Mouse (Mus musculus): Measurements from ENCODE around the gene Mamdc2. TPM values are rescaled to one million over a fixed set of nuclear protein-coding genes. Genes with fewer than 3 reads are reported as not detected.
A peak's percentile ranks its signal among the peaks of the same experiment; 100 is the strongest.

Mamdc2 gene
- total and polyA plus RNA-seq, 2 experiments from 2014 or later: 3.2 to 4.0 TPM

DNA sequence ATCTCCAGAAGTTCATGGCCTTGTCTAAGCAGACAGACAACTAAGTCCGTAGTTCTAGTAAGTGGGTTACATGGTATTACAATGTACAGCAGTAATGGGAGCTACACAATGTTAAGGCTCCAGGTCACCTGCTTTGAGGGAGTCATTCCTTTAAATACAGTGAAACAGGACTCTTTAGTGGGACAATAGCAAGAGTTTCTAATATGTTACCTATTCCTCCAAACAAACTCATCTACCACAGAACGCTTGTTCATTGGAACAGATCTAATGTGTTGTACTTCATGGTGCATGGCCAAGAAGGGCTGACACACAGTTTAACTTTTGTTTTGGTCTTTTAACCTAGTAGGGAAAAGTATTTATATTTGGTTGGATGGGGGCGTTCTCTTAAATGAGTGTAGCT is 105.5 kb downstream of the Mamdc2 start:
- Histone ChIP-seq H3K9ac (replicated peaks; ENCODE audit: low read length) (no peak overlapping the region), H3K27me3 (ENCODE audit: insufficient read depth, low read length) (no peaks in the 10 kb centered on the region), H3K36me3 (ENCODE audit: insufficient read depth, low read length) (no peaks in the 10 kb centered on the region), H3K27ac (no peak overlapping the region), H3K4me2 (ENCODE audit: low read depth, low read length) (no peak overlapping the region), H3K4me1 (ENCODE audit: insufficient read depth, low read length) (no peaks in the 10 kb centered on the region), H3K4me3 (ENCODE audit: low read length) (no peak overlapping the region), H3K9me3 (ENCODE audit: low read length) (no peaks in the 10 kb centered on the region)
- ATAC-seq (no peak), DNase-seq (ENCODE audit: low spot score) (no peak)
- 89% methylated on average over 3 of the region's 3 CpGs for WGBS
- no peak for TF ChIP-seq CTCF (IDR thresholded peaks at IDR 0.05; ENCODE audit: low read depth)

GRCm38 (mm10) chr19:23332883-23333282 is 115.4 kb downstream of the Mamdc2 start:
- no peak for TF ChIP-seq CTCF (IDR thresholded peaks at IDR 0.05; ENCODE audit: low read depth)
- Histone ChIP-seq H3K9me3 (ENCODE audit: low read length) (no peaks in the 10 kb centered on the region), H3K4me1 (ENCODE audit: insufficient read depth, low read length) (no peaks in the 10 kb centered on the region), H3K4me2 (ENCODE audit: low read depth, low read length) (no peak overlapping the region), H3K27me3 (ENCODE audit: insufficient read depth, low read length) (no peaks in the 10 kb centered on the region), H3K36me3 (ENCODE audit: insufficient read depth, low read length) (no peaks in the 10 kb centered on the region), H3K27ac (no peak overlapping the region), H3K9ac (replicated peaks; ENCODE audit: low read length) (no peak overlapping the region), H3K4me3 (ENCODE audit: low read length) (no peak overlapping the region)
- DNase-seq (ENCODE audit: low spot score): no peak
- ATAC-seq: no peak
- WGBS: 98% methylated on average over 1 of the region's 1 CpGs

DNA sequence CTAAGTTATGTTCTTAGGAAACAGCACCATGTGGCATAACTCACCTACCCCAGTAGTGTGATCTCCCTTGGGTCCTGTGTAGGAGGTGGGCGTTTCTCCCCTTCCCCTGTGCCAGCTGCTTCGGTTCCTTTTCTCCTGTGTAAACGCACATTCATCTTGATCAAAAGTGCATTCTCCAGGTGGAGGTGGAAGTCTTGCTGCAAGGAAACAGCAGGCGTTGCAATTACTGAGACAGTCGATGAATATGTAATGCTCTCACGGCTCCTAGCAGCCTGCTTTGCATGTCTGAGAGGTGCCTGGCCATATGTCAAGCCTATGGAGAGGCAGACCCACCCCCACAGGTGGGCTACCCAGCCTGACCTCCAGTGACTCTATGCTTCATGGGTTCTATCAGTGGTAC is 117.4 kb downstream of the Mamdc2 start:
- DNase-seq (ENCODE audit: low spot score): peak; percentile 6
- 43% methylated on average over 6 of the region's 6 CpGs for WGBS

GRCm38 (mm10) chr19:23329346-23329745 is 118.9 kb downstream of the Mamdc2 start:
- no peak overlapping the region for H3K4me2 ChIP-seq (ENCODE audit: low read depth, low read length)

More for the DNA sequence above, 117.4 kb downstream of the Mamdc2 start:
- Histone ChIP-seq H3K4me3 (ENCODE audit: low read length) (no peak overlapping the region), H3K9ac (replicated peaks; ENCODE audit: low read length) (no peak overlapping the region), H3K4me1 (ENCODE audit: insufficient read depth, low read length) (no peaks in the 10 kb centered on the region), H3K27me3 (ENCODE audit: insufficient read depth, low read length) (no peaks in the 10 kb centered on the region), H3K4me2 (ENCODE audit: low read depth, low read length) (no peak overlapping the region), H3K27ac (no peak overlapping the region), H3K9me3 (ENCODE audit: low read length) (no peaks in the 10 kb centered on the region), H3K36me3 (ENCODE audit: insufficient read depth, low read length) (no peaks in the 10 kb centered on the region)
- no peak for TF ChIP-seq CTCF (IDR thresholded peaks at IDR 0.05; ENCODE audit: low read depth)
- ATAC-seq: no peak

GRCm38 (mm10) chr19:23327056-23327640 is 121.1 kb downstream of the Mamdc2 start:
- no peaks in the 10 kb centered on the region for H3K36me3 ChIP-seq (ENCODE audit: insufficient read depth, low read length)
- no peak overlapping the region for H3K4me3 ChIP-seq (ENCODE audit: low read length)
- ATAC-seq (no peak), DNase-seq (ENCODE audit: low spot score) (no peak)
- WGBS: 94% methylated on average over 3 of the region's 3 CpGs
- H3K27me3 ChIP-seq (ENCODE audit: insufficient read depth, low read length): no peaks in the 10 kb centered on the region
- H3K4me1 ChIP-seq (ENCODE audit: insufficient read depth, low read length): no peaks in the 10 kb centered on the region
- H3K4me2 ChIP-seq (ENCODE audit: low read depth, low read length): no peak overlapping the region
- no peaks in the 10 kb centered on the region for H3K9me3 ChIP-seq (ENCODE audit: low read length)
- TF ChIP-seq CTCF (IDR thresholded peaks at IDR 0.05; ENCODE audit: low read depth): no peak
- no peak overlapping the region for H3K27ac ChIP-seq
- H3K9ac ChIP-seq (replicated peaks; ENCODE audit: low read length): no peak overlapping the region

More at GRCm38 (mm10) chr19:23329346-23329745, 118.9 kb downstream of the Mamdc2 start:
- H3K4me1 ChIP-seq (ENCODE audit: insufficient read depth, low read length): no peaks in the 10 kb centered on the region
- no peaks in the 10 kb centered on the region for H3K27me3 ChIP-seq (ENCODE audit: insufficient read depth, low read length)
- ATAC-seq (no peak), DNase-seq (ENCODE audit: low spot score) (no peak)
- no peaks in the 10 kb centered on the region for H3K36me3 ChIP-seq (ENCODE audit: insufficient read depth, low read length)
- no peaks in the 10 kb centered on the region for H3K9me3 ChIP-seq (ENCODE audit: low read length)
- no peak overlapping the region for H3K4me3 ChIP-seq (ENCODE audit: low read length)
- no peak overlapping the region for H3K27ac ChIP-seq
- TF ChIP-seq CTCF (IDR thresholded peaks at IDR 0.05; ENCODE audit: low read depth): no peak
- H3K9ac ChIP-seq (replicated peaks; ENCODE audit: low read length): no peak overlapping the region
- WGBS: 95% methylated on average over 2 of the region's 2 CpGs

- ATAC-seq: no peak
- no peak overlapping the region for H3K27ac ChIP-seq
- H3K4me2 ChIP-seq (ENCODE audit: low read depth, low read length): no peak overlapping the region
- no peak for TF ChIP-seq CTCF (IDR thresholded peaks at IDR 0.05; ENCODE audit: low read depth)
- H3K9me3 ChIP-seq (ENCODE audit: low read length): no peaks in the 10 kb centered on the region
- no peaks in the 10 kb centered on the region for H3K4me1 ChIP-seq (ENCODE audit: insufficient read depth, low read length)
- no peak overlapping the region for H3K9ac ChIP-seq (replicated peaks; ENCODE audit: low read length)
- DNase-seq (ENCODE audit: low spot score): no peak
- no peaks in the 10 kb centered on the region for H3K27me3 ChIP-seq (ENCODE audit: insufficient read depth, low read length)
- 89% methylated on average over 3 of the region's 3 CpGs for WGBS
- no peak overlapping the region for H3K4me3 ChIP-seq (ENCODE audit: low read length)
- H3K36me3 ChIP-seq (ENCODE audit: insufficient read depth, low read length): no peaks in the 10 kb centered on the region
Measured at GRCm38 (mm10) chr19:23323107-23323506, 125.1 kb downstream of the Mamdc2 start.

DNA sequence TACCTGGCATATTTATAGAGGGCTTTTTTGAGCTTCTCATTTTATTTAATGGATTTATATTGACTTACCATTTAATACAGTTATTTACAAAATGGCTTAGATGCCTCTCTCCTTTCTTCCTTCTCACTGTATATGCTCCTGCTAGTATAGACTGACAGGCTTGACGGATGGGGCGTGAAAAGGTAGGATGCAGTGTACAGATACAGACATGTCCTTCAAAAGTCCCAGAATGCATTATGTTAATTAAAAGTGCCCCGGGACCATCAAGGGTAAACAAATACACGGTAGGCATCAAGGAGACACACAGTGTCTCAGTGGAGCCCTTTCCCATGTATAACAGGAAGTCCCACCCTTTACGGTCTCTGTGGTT is 130.3 kb downstream of the Mamdc2 start:
- Histone ChIP-seq H3K4me3 (ENCODE audit: low read length) (no peak overlapping the region), H3K27ac (no peak overlapping the region), H3K4me1 (ENCODE audit: insufficient read depth, low read length) (no peaks in the 10 kb centered on the region), H3K9me3 (ENCODE audit: low read length) (no peaks in the 10 kb centered on the region), H3K27me3 (ENCODE audit: insufficient read depth, low read length) (no peaks in the 10 kb centered on the region), H3K36me3 (ENCODE audit: insufficient read depth, low read length) (no peaks in the 10 kb centered on the region), H3K4me2 (ENCODE audit: low read depth, low read length) (no peak overlapping the region), H3K9ac (replicated peaks; ENCODE audit: low read length) (no peak overlapping the region)
- ATAC-seq: no peak
- 79% methylated on average over 5 of the region's 5 CpGs for WGBS
- TF ChIP-seq CTCF (IDR thresholded peaks at IDR 0.05; ENCODE audit: low read depth): no peak
- no peak for DNase-seq (ENCODE audit: low spot score)

Data from hindbrain, postnatal 0 days (tissue).